Mouse (Mus musculus): ENCODE results near the gene Pzp.

DNA sequence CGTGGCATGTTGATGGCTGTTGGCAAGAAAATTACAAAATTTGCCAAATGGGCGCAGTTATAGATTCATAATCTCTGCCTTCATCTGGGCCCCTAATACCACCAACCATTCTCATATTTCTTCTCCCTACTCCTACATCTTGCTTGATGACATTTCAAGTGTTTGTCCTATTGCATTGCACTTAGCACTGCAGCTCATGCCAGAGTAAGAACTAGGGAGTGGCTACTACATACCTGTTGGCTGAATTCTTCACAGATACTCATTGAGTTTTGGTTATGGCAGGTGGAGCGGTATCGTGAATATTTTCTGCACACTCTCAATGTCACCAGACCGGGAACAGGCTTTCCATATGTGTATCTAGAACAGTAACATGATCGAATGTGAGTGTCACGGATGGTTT is 7.4 kb downstream of the Pzp start:
- TF ChIP-seq CTCF (IDR thresholded peaks at IDR 0.05; ENCODE audit: low read depth) (no peak), EP300 (optimal IDR thresholded peaks at IDR 0.05) (no peak)

Data from stomach, postnatal 0 days (tissue).